26 mouse cellular contexts compared by ENCODE assay signal in genomic region chr1:168487492-168487891, GRCm38 (mm10).
"Had no signal": no experiment of that assay in that cellular context is flagged by ENCODE, and none has a peak within 500 bp of the region (broad histone marks: within the 10 kb centered on the region; RNA-seq: fewer than 3 reads in every experiment).

No protein-coding gene starts in this region.

- H3K27me3 ChIP-seq: embryonic facial prominence, embryonic 12.5 days; embryonic facial prominence, embryonic 13.5 days; embryonic facial prominence, embryonic 15.5 days; forebrain, embryonic 15.5 days had no signal

- H3K4me3 ChIP-seq: embryonic facial prominence, embryonic 10.5 days; embryonic facial prominence, embryonic 12.5 days; embryonic facial prominence, embryonic 13.5 days; embryonic facial prominence, embryonic 15.5 days; erythroblast, embryonic 14.5 days; forebrain, embryonic 12.5 days; forebrain, embryonic 13.5 days; forebrain, embryonic 15.5 days; gastrocnemius, adult 2 months; heart, adult 2 months had no signal

- H3K4me2 ChIP-seq: embryonic facial prominence, embryonic 12.5 days; embryonic facial prominence, embryonic 13.5 days; embryonic facial prominence, embryonic 15.5 days; forebrain, embryonic 12.5 days; forebrain, embryonic 13.5 days; forebrain, embryonic 15.5 days had no signal

- H3K9me3 ChIP-seq: embryonic facial prominence, embryonic 10.5 days; embryonic facial prominence, embryonic 12.5 days; embryonic facial prominence, embryonic 13.5 days; embryonic facial prominence, embryonic 15.5 days; forebrain, embryonic 12.5 days; forebrain, embryonic 13.5 days; forebrain, embryonic 15.5 days had no signal

- H3K9ac ChIP-seq: embryonic facial prominence, embryonic 12.5 days; embryonic facial prominence, embryonic 13.5 days; embryonic facial prominence, embryonic 15.5 days; forebrain, embryonic 12.5 days; forebrain, embryonic 13.5 days; forebrain, embryonic 15.5 days; forebrain, postnatal 0 days had no signal

- DNase-seq: cerebellum, adult 8-10 months; cerebellum, adult 9-10 months; cerebellum, adult 9-11 months; cerebellum, postnatal 10 days; cerebellum, postnatal 14 days; cerebellum, postnatal 25 days; cerebellum, postnatal 36 days; embryo, embryonic 11 days; forebrain, postnatal 0 days; gastrocnemius, adult 2 months; gastrocnemius, postnatal 10 days; gastrocnemius, postnatal 14 days; gastrocnemius, postnatal 25 days; gastrocnemius, postnatal 36 days; heart, adult 11 months; heart, adult 18-20 months; heart, adult 2 months had no signal

- H3K4me1 ChIP-seq: embryonic facial prominence, embryonic 12.5 days; embryonic facial prominence, embryonic 13.5 days; embryonic facial prominence, embryonic 15.5 days; forebrain, embryonic 12.5 days; forebrain, embryonic 13.5 days; forebrain, embryonic 15.5 days had no signal

- ATAC-seq: forebrain, embryonic 13.5 days; forebrain, embryonic 15.5 days; forebrain, embryonic 16.5 days; forebrain, postnatal 0 days had no signal

- H3K36me3 ChIP-seq: embryonic facial prominence, embryonic 10.5 days; embryonic facial prominence, embryonic 12.5 days; embryonic facial prominence, embryonic 13.5 days; embryonic facial prominence, embryonic 15.5 days; forebrain, embryonic 12.5 days; forebrain, embryonic 15.5 days had no signal

- H3K27ac ChIP-seq: embryonic facial prominence, embryonic 10.5 days; embryonic facial prominence, embryonic 12.5 days; embryonic facial prominence, embryonic 13.5 days; embryonic facial prominence, embryonic 15.5 days; forebrain, embryonic 12.5 days; forebrain, embryonic 13.5 days; forebrain, embryonic 15.5 days; gastrocnemius, adult 2 months; heart, adult 2 months had no signal
